In genomic region chr10:44448165-44448564, GRCm38 (mm10) we compare ENCODE assay signal across 8 mouse cellular contexts.
DNase-seq lines count a peak whose midpoint lies in the region; ATAC-seq and TF ChIP-seq lines count a peak whose summit lies in the region.
"Had no signal": no experiment of that assay in that cellular context is flagged by ENCODE, and none has a peak within 500 bp of the region (broad histone marks: within the 10 kb centered on the region; RNA-seq: fewer than 3 reads in every experiment).

No protein-coding gene starts in this region.

- intact Hi-C loops in left cerebral cortex, postnatal 14 days (cut with DNase I), result no loop called here

- H3K4me1 ChIP-seq in E14TG2a.4 (replicated peaks; ENCODE audit: low read depth, low read length), result peaks cover 83% of the 10 kb centered on the region

- H3K9me3 ChIP-seq in E14TG2a.4 (ENCODE audit: low read length), result no peaks in the 10 kb centered on the region

- 0 out of 2 replicates have a peak overlapping the region, but pooled peaks have one; percentile 24 for H3K4me3 ChIP-seq in E14TG2a.4 (replicated peaks; ENCODE audit: low read length)

- no peak for TF ChIP-seq CTCF in E14TG2a.4 (conservative IDR thresholded peaks at IDR 0.05; ENCODE audit: low read length)

- ATAC-seq in megakaryocyte-erythroid progenitor cell, adult 5-6 weeks (replicated peaks; ENCODE audit: low FRiP score, low TSS enrichment, poor library complexity, severe bottlenecking), result peak; percentile 63
- ATAC-seq in frontal cortex, adult (ENCODE audit: low TSS enrichment), result no peak

- peaks cover 34% of the 10 kb centered on the region for H3K36me3 ChIP-seq in E14TG2a.4 (ENCODE audit: insufficient read depth, low read length)

- H3K27me3 ChIP-seq in E14TG2a.4 (ENCODE audit: insufficient read depth, low read length), result no peaks in the 10 kb centered on the region

- peak; percentile 92 for DNase-seq in CD4-positive helper T cell, adult 2 months (ENCODE audit: low read depth, low spot score)
- DNase-seq in kidney, postnatal 4 days, result peak; percentile 29 to 54
- DNase-seq in left cerebral cortex, postnatal 14 days (ENCODE audit: low spot score in 2 of 2), result no peak
- DNase-seq in layer of hippocampus, adult 8-10 months (ENCODE audit: low spot score in 2 of 2), result no peak
- DNase-seq: layer of hippocampus, adult 9-11 months had no signal

Comparison
In these comparisons a context has a peak if more than half of its experiments do, and no peak if none do; other contexts are left out.
1. DNase-seq: peak in CD4-positive helper T cell, adult 2 months (single experiment) and kidney, postnatal 4 days (2 of 2); none in left cerebral cortex, postnatal 14 days (0 of 2) and layer of hippocampus, adult 8-10 months (0 of 2).